Mouse (Mus musculus): ENCODE measurements around the gene Palm2.
A peak's percentile ranks its signal among the peaks of the same experiment; 100 is the strongest.

The Palm2 gene

GRCm38 (mm10) chr4:57567666-57568206 lies 133.7 kb downstream of the Palm2 start, which contains the start of gene Pakap:
Gene Pakap (plus strand): TSS chr4:57568179.
- DNase-seq (ENCODE audit: extremely low read depth, insufficient read length, low spot score), result peak; percentile 90

DNA sequence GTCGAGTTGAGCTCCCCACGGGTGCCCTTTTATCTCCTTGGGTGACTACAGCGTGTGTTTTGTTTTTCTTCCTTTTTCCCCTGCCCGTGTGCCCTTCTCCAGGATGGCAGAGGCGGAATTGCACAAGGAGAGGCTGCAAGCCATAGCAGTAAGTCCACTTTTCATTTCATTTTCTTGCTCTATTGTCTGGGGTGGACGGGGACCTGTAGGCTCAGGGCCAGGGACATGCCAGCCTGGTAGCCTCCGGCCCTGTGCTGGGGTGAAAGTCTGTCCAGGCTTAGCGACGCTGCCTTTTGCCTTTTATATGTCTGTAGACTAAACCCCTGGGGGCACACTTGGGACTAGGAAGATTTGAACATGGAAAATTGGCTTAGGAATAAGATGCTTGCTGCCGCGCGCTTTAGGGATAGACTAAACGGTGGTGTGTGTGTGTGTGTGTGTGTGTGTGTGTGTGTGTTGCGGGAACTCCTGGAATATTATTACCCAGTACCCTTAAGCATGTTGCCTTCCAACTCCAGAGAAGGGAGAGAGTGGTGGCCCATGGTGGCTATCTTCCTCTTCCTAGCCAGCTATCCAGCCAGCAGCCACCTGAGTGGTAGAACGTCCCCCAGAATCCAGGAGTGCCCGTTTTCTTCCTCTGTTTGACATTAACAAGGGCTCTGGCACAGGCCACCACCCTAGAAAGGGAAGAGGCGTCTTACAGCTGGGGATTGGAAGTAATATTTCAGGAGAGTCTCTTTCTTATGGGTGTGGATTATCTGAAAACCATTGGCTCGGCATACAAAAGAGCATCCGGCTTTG lies 134.4 kb downstream of the Palm2 start:
- DNase-seq (ENCODE audit: extremely low read depth, insufficient read length, low spot score), result peak; percentile 75

DNA sequence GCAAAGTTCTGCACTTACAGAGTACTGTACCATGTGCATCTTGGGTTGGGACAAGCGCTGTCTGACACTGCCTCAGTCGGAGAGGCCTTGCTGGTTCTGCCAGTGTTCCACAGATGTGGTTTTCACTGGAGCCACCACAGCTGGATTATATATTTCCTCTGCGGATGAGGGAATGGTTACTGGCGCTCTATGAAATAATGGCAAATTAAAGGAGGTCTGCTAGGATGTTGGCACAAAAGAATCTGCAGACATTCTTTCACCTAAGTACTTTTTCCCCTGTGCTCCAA lies 135.0 kb downstream of the Palm2 start:
- no peak for DNase-seq (ENCODE audit: extremely low read depth, insufficient read length, low spot score)

GRCm38 (mm10) chr4:57569711-57570110 lies 135.7 kb downstream of the Palm2 start:
- peak; percentile 43 for DNase-seq (ENCODE audit: extremely low read depth, insufficient read length, low spot score)

- no peak for DNase-seq (ENCODE audit: extremely low read depth, insufficient read length, low spot score)
These were observed 136.2 kb downstream of the Palm2 start for GRCm38 (mm10) chr4:57570229-57570628.

GRCm38 (mm10) chr4:57574181-57574580 lies 140.1 kb downstream of the Palm2 start:
- no peak for DNase-seq (ENCODE audit: extremely low read depth, insufficient read length, low spot score)

- DNase-seq (ENCODE audit: extremely low read depth, insufficient read length, low spot score), result no peak
These were observed 140.6 kb downstream of the Palm2 start for GRCm38 (mm10) chr4:57574646-57575045.

DNA sequence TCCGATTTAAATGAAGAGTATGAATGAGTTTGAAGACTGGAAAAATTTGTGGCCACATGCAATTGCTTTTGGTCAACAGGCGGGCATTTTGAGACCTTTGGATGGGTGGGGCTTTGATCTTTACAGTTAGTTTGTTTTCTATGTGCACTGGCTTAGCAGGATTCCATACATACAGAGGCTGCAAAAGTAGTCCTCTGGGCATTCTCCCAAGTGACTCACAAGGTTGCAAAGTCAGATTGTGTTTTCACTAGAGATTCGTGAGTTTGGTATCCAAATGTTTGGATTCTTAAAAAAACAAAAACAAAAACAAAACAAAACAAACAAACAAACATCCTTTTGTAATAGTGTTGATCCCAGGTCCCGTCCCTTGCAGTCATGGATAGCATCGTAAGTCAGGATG lies 141.6 kb downstream of the Palm2 start:
- DNase-seq (ENCODE audit: extremely low read depth, insufficient read length, low spot score), result no peak

DNA sequence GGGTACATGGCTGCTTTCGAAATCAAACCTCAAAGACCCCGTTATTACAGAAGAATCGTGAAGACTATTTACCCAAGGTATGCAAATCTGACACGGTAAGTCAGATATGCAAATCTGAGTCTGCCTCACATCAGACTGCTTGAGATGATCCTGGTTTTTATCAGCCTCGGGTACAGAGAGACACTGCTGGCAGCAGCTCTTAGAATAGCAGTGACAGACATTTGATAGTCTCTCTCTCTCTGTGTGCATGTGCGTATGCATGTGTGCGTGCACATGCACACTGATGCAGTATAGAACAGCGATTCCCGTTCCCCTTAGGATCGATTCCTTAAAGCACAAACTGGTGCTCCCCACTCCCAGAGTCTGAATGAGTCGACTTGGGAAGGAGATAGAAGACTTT lies 142.0 kb downstream of the Palm2 start:
- no peak for DNase-seq (ENCODE audit: extremely low read depth, insufficient read length, low spot score)

- no peak for DNase-seq (ENCODE audit: extremely low read depth, insufficient read length, low spot score)
These were observed 145.6 kb downstream of the Palm2 start for GRCm38 (mm10) chr4:57579683-57580082.

DNA sequence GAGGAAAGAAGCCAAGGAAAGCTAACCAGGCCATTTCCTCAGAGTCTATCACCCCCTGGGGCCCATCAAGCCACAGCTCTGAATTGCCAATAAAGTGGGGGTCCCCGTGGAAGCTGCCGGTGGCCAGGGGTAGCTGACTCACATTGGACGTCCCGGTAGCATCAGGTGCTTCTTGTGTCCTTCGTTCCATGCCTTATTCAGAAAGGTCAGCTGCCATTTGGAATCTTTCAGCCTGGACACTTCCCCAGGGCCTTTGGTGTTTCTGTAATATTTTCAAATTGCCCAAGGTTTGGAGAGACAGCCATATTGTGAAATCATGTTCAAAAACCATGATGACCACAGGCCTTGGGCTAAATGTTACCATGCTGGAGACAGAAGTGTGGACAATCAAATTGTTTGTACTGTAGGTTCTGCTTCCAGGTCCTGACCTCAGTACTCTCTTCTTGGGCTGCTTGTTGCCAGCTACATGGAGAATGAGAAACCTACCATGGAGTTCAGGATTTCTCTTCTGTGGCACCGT lies 151.3 kb downstream of the Palm2 start:
- DNase-seq (ENCODE audit: extremely low read depth, insufficient read length, low spot score), result no peak

GRCm38 (mm10) chr4:57586933-57587658 lies 153.0 kb downstream of the Palm2 start:
- DNase-seq (ENCODE audit: extremely low read depth, insufficient read length, low spot score), result no peak

GRCm38 (mm10) chr4:57588356-57588755 lies 154.3 kb downstream of the Palm2 start:
- DNase-seq (ENCODE audit: extremely low read depth, insufficient read length, low spot score), result peak; percentile 36

DNA sequence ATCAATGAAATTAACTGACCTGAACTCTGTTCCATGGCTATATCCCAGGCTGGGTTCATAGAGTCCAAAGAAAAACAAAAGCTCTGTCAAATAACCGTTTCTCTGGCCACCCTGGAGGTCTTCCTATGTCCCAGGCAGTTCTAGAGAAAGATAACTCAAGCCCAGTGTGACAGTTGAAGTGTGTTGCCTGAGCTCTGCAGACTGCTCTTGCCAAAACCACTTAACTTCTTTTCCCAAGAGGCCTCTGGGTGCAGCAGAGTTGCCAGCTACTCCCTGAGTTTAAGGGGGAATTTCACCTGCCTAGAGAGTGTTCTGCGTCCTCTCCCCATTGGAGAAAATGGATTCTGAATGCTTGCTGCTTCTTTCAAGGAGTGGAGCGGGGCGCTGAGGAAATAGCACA lies 158.7 kb downstream of the Palm2 start:
- DNase-seq (ENCODE audit: extremely low read depth, insufficient read length, low spot score), result no peak

- no peak for DNase-seq (ENCODE audit: extremely low read depth, insufficient read length, low spot score)
These were observed 165.9 kb downstream of the Palm2 start for GRCm38 (mm10) chr4:57599946-57600345.

DNA sequence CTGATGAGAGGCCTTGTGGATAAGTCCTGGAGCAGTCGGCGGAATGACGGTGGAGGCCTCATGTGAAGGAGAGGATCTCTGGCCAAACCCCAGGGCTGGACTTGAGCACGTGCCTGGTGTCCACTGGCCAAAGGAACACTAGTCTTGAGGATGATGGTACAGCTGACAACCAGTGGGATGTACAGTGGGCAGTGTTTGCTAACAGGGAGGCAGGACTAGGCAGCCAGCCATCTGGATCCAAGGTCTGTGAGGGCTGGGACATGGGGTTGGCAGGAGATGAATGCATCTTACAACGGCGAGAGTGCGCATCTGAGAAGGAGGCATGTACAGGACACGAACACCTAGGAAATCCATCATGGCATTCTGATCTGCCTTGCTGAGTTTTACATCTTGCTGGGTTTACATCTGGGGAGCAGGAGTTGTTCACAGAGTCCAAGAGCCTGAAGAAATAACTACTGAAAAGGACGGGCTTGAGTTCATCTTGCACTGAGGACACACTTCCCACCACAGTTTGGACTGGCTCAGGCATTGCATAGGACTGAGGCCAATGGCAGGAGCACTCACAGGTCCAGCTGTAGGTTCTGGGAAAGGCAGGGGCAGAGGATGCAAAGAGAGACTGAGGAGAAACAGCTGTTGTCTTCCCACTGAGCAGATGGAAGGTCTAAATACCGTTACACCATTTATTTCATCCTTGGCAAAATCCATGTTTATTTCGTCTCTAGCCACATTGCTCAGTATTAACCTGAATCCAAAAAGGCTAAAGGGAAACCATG lies 166.8 kb downstream of the Palm2 start:
- DNase-seq (ENCODE audit: extremely low read depth, insufficient read length, low spot score), result no peak

DNA sequence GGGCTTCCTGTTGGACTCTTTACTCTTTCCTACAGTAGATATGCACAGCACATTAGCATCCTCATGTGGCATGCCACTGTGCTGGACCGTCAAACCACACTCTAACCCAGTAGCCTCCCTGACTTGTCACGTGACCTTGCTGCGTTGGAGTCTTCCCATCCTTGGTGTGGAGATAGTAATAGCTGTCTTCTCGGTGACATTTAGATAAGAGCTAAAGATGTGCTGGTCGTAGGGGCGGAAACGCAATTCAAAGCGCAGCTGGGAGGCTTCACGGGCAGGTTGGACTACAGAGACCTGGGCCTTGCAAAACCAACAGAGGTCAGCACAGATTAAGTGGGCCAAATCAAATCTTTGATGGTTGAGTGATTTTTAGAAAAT lies 167.4 kb downstream of the Palm2 start:
- DNase-seq (ENCODE audit: extremely low read depth, insufficient read length, low spot score), result no peak

GRCm38 (mm10) chr4:57601903-57602617 lies 168.0 kb downstream of the Palm2 start:
- DNase-seq (ENCODE audit: extremely low read depth, insufficient read length, low spot score), result no peak

GRCm38 (mm10) chr4:57606258-57606657 lies 172.2 kb downstream of the Palm2 start:
- DNase-seq (ENCODE audit: extremely low read depth, insufficient read length, low spot score), result no peak

DNA sequence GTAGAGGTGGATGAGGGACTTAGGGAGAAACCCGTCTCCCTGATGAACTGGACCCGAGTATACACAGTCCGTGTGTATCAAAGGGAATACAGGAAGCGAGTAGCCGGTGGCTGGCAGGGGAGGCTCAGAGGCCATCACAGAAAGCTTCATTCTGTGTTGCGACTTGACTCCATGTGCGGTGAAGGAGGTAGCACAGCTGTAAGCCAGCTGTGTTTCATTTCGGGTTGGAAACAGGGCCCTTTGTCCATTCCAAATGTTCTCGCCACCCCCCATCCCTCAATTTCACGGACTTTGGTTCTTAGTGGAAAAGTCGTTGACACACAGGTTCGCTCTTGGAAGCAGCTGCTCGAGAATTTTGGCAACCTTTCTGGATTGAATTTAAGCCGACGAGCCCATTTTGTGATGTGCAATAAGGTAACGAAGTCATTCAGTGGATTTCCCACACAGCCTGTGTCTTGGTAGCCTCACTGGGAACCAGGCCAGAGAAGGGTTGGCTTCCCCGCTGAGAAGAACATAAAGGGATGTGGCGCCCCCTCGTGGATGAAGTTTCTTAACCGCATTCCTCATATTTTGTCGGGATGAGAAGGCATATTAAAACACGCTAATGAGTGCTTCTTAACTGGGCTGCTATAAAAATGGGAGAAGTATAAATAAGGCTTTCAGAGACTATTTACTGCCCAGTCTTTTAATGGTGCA lies 173.3 kb downstream of the Palm2 start:
- peak; percentile 53 for DNase-seq (ENCODE audit: extremely low read depth, insufficient read length, low spot score)

Measured in 3134 (cell line).